20 mouse cellular contexts compared by ENCODE assay signal in the genomic region with DNA sequence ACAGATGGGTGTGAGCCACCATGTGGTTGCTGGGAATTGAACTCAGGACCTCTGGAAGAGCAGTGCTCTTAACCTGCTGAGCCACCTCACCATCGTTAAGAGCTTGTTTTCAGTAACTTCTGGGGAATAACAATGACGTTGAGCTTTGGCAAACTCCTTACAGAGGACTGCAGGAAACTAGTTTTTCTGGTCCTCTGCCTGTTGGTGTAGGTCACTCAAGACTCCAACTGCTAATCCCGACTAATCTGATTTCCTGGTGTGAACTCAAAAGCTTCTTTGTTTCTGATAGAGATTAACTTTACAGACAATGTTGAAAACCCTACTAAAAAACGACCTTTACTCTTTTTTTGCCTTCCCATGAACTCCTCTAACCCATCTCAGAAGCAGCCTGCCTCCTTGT. TPM values are rescaled to one million over a fixed set of nuclear protein-coding genes. Genes with fewer than 3 reads are reported as not detected.
"Had no signal": no experiment of that assay in that cellular context is flagged by ENCODE, and none has a peak within 500 bp of the region (broad histone marks: within the 10 kb centered on the region; RNA-seq: fewer than 3 reads in every experiment).

No protein-coding gene starts in this region.

- DNase-seq: kidney, adult 9 months; kidney, postnatal 36 days; liver; lung, postnatal 14 days; midbrain, embryonic 14.5 days; right cerebral cortex, postnatal 14 days; thymus, postnatal 4 days had no signal

- H3K27ac ChIP-seq: kidney, postnatal 0 days; limb, embryonic 12.5 days; liver, embryonic 14.5 days; midbrain, embryonic 10.5 days; neural tube, embryonic 15.5 days; stomach, embryonic 15.5 days had no signal

- ATAC-seq: intestine, postnatal 0 days had no signal

- H3K4me1 ChIP-seq: limb, embryonic 12.5 days; stomach, embryonic 15.5 days had no signal

- H3K9ac ChIP-seq: limb, embryonic 12.5 days; liver, embryonic 14.5 days; neural tube, embryonic 15.5 days; stomach, embryonic 15.5 days had no signal

- H3K9me3 ChIP-seq: limb, embryonic 12.5 days; midbrain, embryonic 10.5 days; neural tube, embryonic 15.5 days; stomach, embryonic 15.5 days had no signal

- H3K4me2 ChIP-seq: limb, embryonic 12.5 days; neural tube, embryonic 15.5 days; stomach, embryonic 15.5 days had no signal

- H3K36me3 ChIP-seq: limb, embryonic 12.5 days; midbrain, embryonic 10.5 days; neural tube, embryonic 15.5 days; stomach, embryonic 15.5 days had no signal

- H3K4me3 ChIP-seq: limb, embryonic 12.5 days; midbrain, embryonic 10.5 days; myocyte; neural tube, embryonic 15.5 days; stomach, embryonic 15.5 days had no signal

- H3K27me3 ChIP-seq: limb, embryonic 12.5 days; neural tube, embryonic 15.5 days; stomach, embryonic 15.5 days had no signal

RNA-seq across cellular contexts. Expression of a gene that starts 49.0 kb away (rescaled TPM):
- total RNA-seq: layer of hippocampus, adult 18-20 months; layer of hippocampus, postnatal 10 days; left cerebral cortex, postnatal 36 days; megakaryocyte, adult 5-6 weeks had no signal
- polyA plus RNA-seq: limb, embryonic 12.5 days; midbrain, embryonic 10.5 days; myocyte; neural tube, embryonic 11.5 days had no signal
